Mouse (Mus musculus): Measurements from ENCODE around the gene Svop.

The Svop gene

GRCm38 (mm10) chr5:114024390-114024789 lies 67.0 kb downstream of the Svop start:
- in situ Hi-C loops (cut with MboI; ENCODE audit: low pct_unique_long_range_greater_than_20kb in 1 of 2, low sequenced_read_pairs in 2 of 2, unreplicated experiment in 1 of 2) = no loop called here

DNA sequence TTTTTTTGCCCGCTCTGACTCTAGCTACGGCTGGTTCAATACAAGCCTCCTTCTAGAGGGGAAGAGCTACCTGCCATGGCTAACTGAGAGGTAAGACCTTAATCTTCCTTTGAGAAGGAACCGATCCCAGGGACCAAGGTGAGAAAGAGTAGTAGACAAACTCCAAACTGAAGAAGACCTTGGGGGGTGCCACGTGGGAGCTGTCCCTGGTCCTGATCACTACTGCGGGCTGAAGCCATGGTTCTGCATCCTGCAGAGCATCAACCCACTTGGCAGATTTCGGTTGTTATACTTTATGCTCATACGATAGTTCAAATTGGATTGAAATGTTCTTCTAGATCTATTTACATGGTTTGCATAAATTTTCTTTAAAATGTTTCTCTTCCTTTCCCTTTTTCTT lies 76.2 kb downstream of the Svop start:
- in situ Hi-C loops (cut with MboI; ENCODE audit: low pct_unique_long_range_greater_than_20kb in 1 of 2, low sequenced_read_pairs in 2 of 2, unreplicated experiment in 1 of 2) = no loop called here

- in situ Hi-C loops (cut with MboI; ENCODE audit: low pct_unique_long_range_greater_than_20kb in 1 of 2, low sequenced_read_pairs in 2 of 2, unreplicated experiment in 1 of 2) = no loop called here
Measured at GRCm38 (mm10) chr5:114009049-114009448, 82.3 kb downstream of the Svop start.

DNA sequence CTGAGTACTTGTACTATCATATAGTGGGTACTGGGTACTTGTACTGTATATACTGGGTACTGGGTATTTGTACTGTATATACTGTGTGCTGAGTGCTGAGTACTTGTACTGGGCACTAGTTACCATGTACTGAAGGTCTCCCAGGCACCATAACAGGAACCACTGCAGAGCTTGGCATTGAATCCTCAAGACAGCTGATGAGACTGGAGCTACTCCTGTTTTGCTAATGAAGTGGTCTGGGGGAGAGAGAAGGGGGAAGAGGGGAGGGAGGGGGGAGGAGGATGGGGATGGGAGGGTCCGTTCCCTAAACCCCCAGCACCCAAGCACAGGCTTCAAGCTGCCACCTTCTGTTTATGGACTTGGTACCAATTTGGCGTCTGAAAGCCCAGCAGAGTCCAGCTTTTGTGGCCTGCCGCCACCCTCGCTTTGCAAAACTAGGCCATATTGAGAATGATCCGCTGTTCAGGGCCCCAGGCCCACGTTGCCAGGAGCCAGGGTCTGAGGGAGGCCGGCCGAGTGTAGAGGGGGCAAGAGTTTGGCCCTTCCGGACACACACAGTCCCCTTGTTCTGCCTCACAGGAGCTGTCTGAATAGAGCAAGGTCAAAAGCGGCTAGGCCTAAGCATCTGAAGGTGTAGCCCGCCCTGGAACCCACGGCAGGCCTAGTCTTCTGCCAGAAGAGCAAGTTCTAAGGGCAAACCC lies 83.5 kb downstream of the Svop start:
- in situ Hi-C loops (cut with MboI; ENCODE audit: low pct_unique_long_range_greater_than_20kb in 1 of 2, low sequenced_read_pairs in 2 of 2, unreplicated experiment in 1 of 2) = no loop called here

GRCm38 (mm10) chr5:114006974-114007373 lies 84.4 kb downstream of the Svop start:
- in situ Hi-C loops (cut with MboI; ENCODE audit: low pct_unique_long_range_greater_than_20kb in 1 of 2, low sequenced_read_pairs in 2 of 2, unreplicated experiment in 1 of 2) = no loop called here

- in situ Hi-C loops (cut with MboI; ENCODE audit: low pct_unique_long_range_greater_than_20kb in 1 of 2, low sequenced_read_pairs in 2 of 2, unreplicated experiment in 1 of 2) = no loop called here
Measured at GRCm38 (mm10) chr5:114005100-114005499, 86.3 kb downstream of the Svop start.

GRCm38 (mm10) chr5:114004573-114004972 lies 86.8 kb downstream of the Svop start:
- in situ Hi-C loops (cut with MboI; ENCODE audit: low pct_unique_long_range_greater_than_20kb in 1 of 2, low sequenced_read_pairs in 2 of 2, unreplicated experiment in 1 of 2) = no loop called here

- in situ Hi-C loops (cut with MboI; ENCODE audit: low pct_unique_long_range_greater_than_20kb in 1 of 2, low sequenced_read_pairs in 2 of 2, unreplicated experiment in 1 of 2) = no loop called here
Measured at GRCm38 (mm10) chr5:114003542-114003941, 87.8 kb downstream of the Svop start, which contains the start of gene Dao. Gene Dao, plus strand, starts transcription at chr5:114003703.

- in situ Hi-C loops (cut with MboI; ENCODE audit: low pct_unique_long_range_greater_than_20kb in 1 of 2, low sequenced_read_pairs in 2 of 2, unreplicated experiment in 1 of 2) = no loop called here
Measured at GRCm38 (mm10) chr5:113999382-113999781, 92.0 kb downstream of the Svop start.

DNA sequence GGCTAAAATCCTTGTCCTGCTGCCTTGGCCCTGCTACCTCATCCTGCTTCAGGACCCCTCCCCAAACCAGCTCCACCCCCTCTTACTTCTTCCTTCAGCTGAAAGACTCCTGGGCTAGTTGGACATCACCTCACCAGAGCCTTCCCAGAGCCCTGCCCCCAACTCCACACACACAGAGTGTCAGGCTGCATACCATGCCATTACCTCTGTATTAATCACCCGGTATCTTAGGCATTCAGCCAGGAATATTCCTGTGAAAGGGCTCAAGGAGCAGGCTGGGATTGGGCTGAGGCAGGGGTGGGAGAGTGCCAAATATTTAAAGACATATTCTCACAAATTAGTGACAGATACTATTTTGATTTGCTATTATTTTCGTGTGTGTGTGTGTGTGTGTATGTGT lies 94.9 kb downstream of the Svop start:
- in situ Hi-C loops (cut with MboI; ENCODE audit: low pct_unique_long_range_greater_than_20kb in 1 of 2, low sequenced_read_pairs in 2 of 2, unreplicated experiment in 1 of 2) = no loop called here

DNA sequence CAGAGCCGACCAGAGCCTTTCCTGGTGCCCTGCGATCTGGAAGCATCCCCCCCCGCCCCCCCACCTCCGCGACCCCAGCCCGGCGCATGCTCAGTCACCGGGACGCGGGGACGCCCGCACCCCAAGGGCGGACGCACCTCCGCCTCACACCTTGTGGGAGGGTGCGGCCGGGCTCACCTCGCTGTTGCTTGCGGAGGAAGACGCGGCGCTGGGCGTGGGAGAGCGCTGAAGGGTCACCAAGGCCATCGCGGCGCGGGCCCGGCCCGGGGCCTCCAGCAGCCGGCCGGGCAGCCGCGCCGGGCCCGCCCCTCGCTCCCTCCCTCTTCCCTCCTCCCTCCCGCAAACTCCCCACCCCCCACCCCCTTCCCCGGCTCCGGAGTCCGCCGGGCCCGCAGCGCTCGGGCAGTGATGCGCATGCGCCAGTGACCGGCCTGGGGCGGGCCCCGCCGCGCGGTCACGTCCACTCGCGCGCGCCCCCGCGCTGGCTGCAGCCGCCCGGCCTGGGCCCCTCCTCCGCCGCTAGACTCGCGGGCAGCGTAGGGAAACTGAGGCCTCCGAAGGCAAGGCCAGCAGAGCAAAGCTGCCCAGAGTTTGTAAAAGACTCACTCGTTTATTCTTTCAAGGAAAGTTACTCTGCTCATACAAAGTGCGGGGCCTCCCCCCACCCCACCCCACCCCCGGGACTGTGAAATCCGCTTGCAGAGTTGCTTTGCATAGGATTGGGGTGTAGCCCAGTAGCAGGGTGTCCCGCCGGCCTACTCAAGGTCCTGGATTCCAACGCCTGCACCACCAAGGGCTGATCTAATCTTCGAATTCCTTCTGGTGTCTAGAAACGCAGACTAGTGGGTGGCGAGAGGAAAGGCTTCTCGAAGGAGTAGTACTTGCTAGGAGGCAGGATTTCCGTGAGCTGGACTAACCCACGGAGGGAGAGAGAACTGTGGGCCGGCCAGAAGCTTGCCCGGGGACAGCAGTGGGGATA lies 97.6 kb downstream of the Svop start, which contains the start of gene Ssh1:
Gene Ssh1 (minus strand): TSS at position 408 of the 979 bp plus-strand sequence.
- in situ Hi-C loops (cut with MboI; ENCODE audit: low pct_unique_long_range_greater_than_20kb in 1 of 2, low sequenced_read_pairs in 2 of 2, unreplicated experiment in 1 of 2) = no loop called here

DNA sequence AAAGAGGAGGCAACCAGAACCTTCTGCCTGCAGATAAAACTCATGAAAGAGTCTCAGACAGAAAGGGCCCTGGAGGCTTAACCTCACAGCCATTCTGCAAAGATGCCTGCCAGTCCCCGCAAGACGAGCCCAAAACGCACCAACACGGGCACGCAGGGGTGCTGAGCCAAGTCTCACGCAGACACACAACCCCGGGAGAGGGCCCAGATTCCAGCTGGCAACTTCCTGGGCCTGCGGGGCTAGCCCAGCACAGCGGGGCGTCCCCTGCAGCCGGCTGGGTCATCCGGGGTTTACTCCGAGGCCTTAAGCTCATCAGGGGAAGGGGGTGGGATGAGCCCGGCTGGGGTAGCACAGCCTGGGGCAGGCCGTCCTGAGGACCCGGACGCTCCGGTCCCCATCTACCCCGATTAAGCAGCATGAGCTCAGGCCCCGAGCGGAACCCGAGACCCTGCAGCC lies 98.3 kb downstream of the Svop start:
- in situ Hi-C loops (cut with MboI; ENCODE audit: low pct_unique_long_range_greater_than_20kb in 1 of 2, low sequenced_read_pairs in 2 of 2, unreplicated experiment in 1 of 2) = no loop called here

DNA sequence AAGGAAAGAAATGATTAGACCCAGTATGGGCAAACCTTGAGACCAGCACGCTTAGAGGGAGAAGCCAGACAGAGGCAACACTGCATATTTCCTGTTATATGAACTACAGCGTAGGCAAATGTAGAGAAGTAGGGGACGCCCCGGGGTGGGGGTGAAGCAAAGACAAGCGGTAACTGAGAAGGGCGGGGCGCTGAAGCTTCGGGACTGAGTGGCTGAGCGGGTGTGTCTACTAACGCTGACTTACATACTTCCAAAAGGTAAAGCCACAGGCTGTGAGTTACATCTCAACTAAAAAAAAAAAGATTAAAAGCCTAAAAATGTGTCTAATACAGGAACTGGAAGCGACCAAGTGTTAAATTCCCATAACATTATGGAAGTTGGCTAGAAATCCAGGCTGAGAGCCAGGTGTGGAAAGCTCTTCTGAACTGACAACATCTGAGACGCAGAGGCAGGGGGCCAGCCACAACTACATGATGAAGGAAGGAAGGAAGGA lies 99.0 kb downstream of the Svop start:
- in situ Hi-C loops (cut with MboI; ENCODE audit: low pct_unique_long_range_greater_than_20kb in 1 of 2, low sequenced_read_pairs in 2 of 2, unreplicated experiment in 1 of 2) = no loop called here

DNA sequence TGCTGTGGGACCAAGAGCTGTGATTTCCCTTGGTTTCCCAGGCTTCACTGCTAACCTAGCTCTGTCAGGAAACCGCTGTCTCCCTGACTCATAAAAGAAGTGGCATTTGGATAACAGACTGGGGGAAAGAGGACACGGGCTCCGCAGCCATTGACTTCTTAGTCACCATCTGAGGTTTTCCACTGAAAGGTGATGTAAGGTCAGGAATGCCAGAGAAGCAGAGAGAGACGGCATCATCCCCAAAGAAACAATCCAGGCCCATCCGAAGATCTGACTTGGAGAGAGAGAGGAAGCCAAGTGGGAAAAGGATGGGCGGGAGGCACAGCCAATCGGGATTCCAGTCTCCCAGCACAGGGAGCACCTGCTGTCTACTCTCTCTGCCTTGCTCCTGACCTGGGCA lies 100.2 kb downstream of the Svop start:
- in situ Hi-C loops (cut with MboI; ENCODE audit: low pct_unique_long_range_greater_than_20kb in 1 of 2, low sequenced_read_pairs in 2 of 2, unreplicated experiment in 1 of 2) = no loop called here

- in situ Hi-C loops (cut with MboI; ENCODE audit: low pct_unique_long_range_greater_than_20kb in 1 of 2, low sequenced_read_pairs in 2 of 2, unreplicated experiment in 1 of 2) = no loop called here
Measured at GRCm38 (mm10) chr5:113990593-113990992, 100.8 kb downstream of the Svop start.

- in situ Hi-C loops (cut with MboI; ENCODE audit: low pct_unique_long_range_greater_than_20kb in 1 of 2, low sequenced_read_pairs in 2 of 2, unreplicated experiment in 1 of 2) = no loop called here
Measured at GRCm38 (mm10) chr5:113989437-113990024, 101.8 kb downstream of the Svop start.

DNA sequence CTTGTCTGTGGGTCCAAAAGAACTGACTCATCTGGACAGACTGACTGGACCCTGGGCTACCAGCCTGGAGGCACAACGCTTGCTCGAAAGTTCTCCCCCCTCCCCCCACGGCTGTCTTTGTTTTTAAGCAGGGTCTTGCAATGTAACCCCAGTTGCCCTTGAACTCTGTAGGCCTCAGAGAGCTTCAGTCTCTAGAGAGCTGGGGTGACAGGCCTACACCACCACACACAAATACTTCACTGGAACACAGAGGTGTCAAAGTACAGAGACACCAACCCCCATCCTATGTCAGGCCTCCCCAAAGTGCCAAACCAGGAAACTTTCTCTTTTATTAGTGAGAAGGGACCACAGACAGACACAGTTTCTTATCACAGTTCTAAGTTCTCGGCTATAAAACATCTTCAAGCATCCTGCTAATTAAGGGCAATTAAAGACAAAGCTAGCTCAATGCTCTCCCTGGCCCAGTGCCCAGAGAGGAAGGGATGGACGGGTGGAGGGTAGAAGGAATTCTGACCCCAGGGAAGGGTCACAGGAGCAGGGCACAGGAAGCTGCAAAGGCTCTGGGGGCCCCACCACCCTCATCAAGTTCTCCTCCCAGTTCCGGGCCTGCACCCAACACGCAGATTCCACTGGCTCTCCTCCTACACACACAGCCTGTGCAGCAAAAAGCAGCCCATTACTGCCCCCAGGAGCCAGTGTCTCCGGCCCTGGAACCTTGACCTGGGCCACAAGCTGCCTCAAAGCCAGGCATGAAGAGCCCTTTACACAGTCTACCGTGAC lies 105.0 kb downstream of the Svop start:
- in situ Hi-C loops (cut with MboI; ENCODE audit: low pct_unique_long_range_greater_than_20kb in 1 of 2, low sequenced_read_pairs in 2 of 2, unreplicated experiment in 1 of 2) = no loop called here

DNA sequence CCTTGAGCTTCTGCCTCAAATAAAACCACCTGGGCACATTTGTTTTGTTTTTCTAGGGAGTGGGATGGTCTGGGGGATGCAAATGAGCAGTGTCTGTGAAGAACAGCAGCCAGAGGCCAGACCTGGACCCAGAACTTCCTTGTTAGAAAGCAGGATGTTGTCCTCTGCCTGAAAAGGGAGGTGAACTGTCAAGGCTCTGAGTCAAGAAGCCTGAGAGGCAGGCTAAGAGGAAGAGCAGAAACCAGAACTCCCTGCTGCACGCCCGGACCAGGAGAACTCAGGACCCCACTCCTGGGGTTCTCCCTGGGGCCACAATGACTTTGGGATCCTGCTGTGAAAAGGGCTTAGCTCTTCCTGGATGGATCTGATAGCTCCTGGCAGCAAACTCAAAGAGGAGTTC lies 105.6 kb downstream of the Svop start:
- in situ Hi-C loops (cut with MboI; ENCODE audit: low pct_unique_long_range_greater_than_20kb in 1 of 2, low sequenced_read_pairs in 2 of 2, unreplicated experiment in 1 of 2) = no loop called here
